Mouse (Mus musculus): ENCODE measurements at regions not wholly inside any gene's neighbourhood (a gene's known extent, or its start where the extent isn't known, plus 50 kb on each side); places are given as distances from the start of the nearest gene placed in this dataset.

GRCm38 (mm10) chr13:71378641-71379040, 537.0 kb upstream of the Adamts16 start:
- ChIA-PET POLR2A (no interaction called here), CTCF (no interaction called here)

GRCm38 (mm10) chr13:71375909-71376606, 534.4 kb upstream of the Adamts16 start:
- CTCF ChIA-PET: no interaction called here
- POLR2A ChIA-PET: interaction anchor here in 1 of 4 experiments (0.7 kb wide), 1 partner anchor 429 kb away, joined by 4 read pairs; no protein-coding TSS in a partner anchor

- POLR2A ChIA-PET: interaction anchor here in 1 of 4 experiments (1.0 kb wide), 1 partner anchor 93 kb away, joined by 3 read pairs; no protein-coding TSS in a partner anchor
- CTCF ChIA-PET: no interaction called here
Measured at GRCm38 (mm10) chr13:71372701-71373685, 531.4 kb upstream of the Adamts16 start.

- ChIA-PET CTCF (no interaction called here), POLR2A (no interaction called here)
Measured at GRCm38 (mm10) chr13:71369832-71370231, 528.2 kb upstream of the Adamts16 start.

GRCm38 (mm10) chr13:71365261-71365660, 523.6 kb upstream of the Adamts16 start:
- POLR2A ChIA-PET: interaction anchor here in 1 of 4 experiments (0.7 kb wide), 1 partner anchor 38 kb away, joined by 3 read pairs; no protein-coding TSS in a partner anchor
- CTCF ChIA-PET: no interaction called here

- ChIA-PET POLR2A (no interaction called here), CTCF (no interaction called here)
Measured at GRCm38 (mm10) chr13:71362311-71362710, 520.7 kb upstream of the Adamts16 start.

- POLR2A ChIA-PET: interaction anchor here in 1 of 4 experiments (0.6 kb wide), 1 partner anchor 43 kb away, joined by 3 read pairs; no protein-coding TSS in a partner anchor
- CTCF ChIA-PET: no interaction called here
Measured at GRCm38 (mm10) chr13:71359112-71359511, 517.5 kb upstream of the Adamts16 start.

GRCm38 (mm10) chr13:71350787-71351186, 509.2 kb upstream of the Adamts16 start:
- ChIA-PET CTCF (no interaction called here), POLR2A (no interaction called here)

- ChIA-PET POLR2A (no interaction called here), CTCF (no interaction called here)
Measured at GRCm38 (mm10) chr13:71342921-71343320, 501.3 kb upstream of the Adamts16 start.

- ChIA-PET POLR2A (no interaction called here), CTCF (no interaction called here)
Measured at GRCm38 (mm10) chr13:71338700-71339099, 497.1 kb upstream of the Adamts16 start.

GRCm38 (mm10) chr13:71334925-71335324, 493.3 kb upstream of the Adamts16 start:
- ChIA-PET CTCF (no interaction called here), POLR2A (no interaction called here)

GRCm38 (mm10) chr13:71333146-71333545, 491.5 kb upstream of the Adamts16 start:
- POLR2A ChIA-PET: no interaction called here

GRCm38 (mm10) chr13:71330321-71330720, 488.7 kb upstream of the Adamts16 start:
- CTCF ChIA-PET: interaction anchor here in 1 of 4 experiments (1.1 kb wide), 1 partner anchor 127 kb away, joined by 4 read pairs; no protein-coding TSS in a partner anchor
- POLR2A ChIA-PET: no interaction called here

More at GRCm38 (mm10) chr13:71333146-71333545, 491.5 kb upstream of the Adamts16 start:
- CTCF ChIA-PET: no interaction called here

- POLR2A ChIA-PET: no interaction called here
- CTCF ChIA-PET: no interaction called here
Measured at GRCm38 (mm10) chr13:71327802-71328753, 486.5 kb upstream of the Adamts16 start.

GRCm38 (mm10) chr13:71320489-71320888, 478.9 kb upstream of the Adamts16 start:
- POLR2A ChIA-PET: no interaction called here

GRCm38 (mm10) chr13:71303956-71304355, 462.3 kb upstream of the Adamts16 start:
- ChIA-PET POLR2A (no interaction called here), CTCF (no interaction called here)

More at GRCm38 (mm10) chr13:71320489-71320888, 478.9 kb upstream of the Adamts16 start:
- CTCF ChIA-PET: no interaction called here

- ChIA-PET POLR2A (no interaction called here), CTCF (no interaction called here)
Measured at GRCm38 (mm10) chr13:71275991-71276390, 434.4 kb upstream of the Adamts16 start.

- POLR2A ChIA-PET: no interaction called here
Measured at GRCm38 (mm10) chr13:71274139-71274538, 432.5 kb upstream of the Adamts16 start.

GRCm38 (mm10) chr13:71273485-71273884, 431.9 kb upstream of the Adamts16 start:
- POLR2A ChIA-PET: no interaction called here
- CTCF ChIA-PET: no interaction called here

More at GRCm38 (mm10) chr13:71274139-71274538, 432.5 kb upstream of the Adamts16 start:
- CTCF ChIA-PET: no interaction called here
